Mouse (Mus musculus): ENCODE data around the gene Trank1.

Trank1 gene

DNA sequence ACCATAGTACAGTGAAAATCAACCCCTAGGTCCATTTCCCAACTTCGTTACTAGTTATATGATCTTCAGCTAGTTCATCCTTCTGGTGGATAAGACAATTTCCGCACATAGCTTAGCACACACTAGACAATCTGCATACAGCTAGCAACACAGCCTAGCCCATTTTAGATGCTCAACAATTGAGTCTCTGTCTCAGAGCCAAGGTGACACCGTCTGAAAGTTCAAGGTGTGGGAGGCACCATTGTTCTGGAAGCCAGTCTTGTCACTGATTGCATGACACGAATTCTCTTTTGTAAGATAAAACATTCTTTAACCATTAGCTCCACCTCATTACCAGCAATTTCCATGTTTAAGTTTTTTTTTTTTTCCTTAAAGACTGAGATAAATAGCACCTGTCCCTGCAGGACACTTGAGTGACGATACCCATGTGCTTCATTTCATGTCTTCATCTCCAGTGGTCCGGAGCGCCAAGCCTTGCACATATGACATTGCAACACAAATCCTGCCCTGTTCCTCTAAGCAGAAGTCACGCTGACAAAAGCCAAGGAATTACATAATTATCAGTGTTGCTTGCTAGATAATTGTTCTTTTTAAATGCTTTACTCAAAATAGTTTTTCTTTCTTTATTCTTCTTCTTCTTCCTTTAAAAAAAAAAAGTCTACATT, 117.3 kb downstream of the Trank1 start:
- no peak for DNase-seq

DNA sequence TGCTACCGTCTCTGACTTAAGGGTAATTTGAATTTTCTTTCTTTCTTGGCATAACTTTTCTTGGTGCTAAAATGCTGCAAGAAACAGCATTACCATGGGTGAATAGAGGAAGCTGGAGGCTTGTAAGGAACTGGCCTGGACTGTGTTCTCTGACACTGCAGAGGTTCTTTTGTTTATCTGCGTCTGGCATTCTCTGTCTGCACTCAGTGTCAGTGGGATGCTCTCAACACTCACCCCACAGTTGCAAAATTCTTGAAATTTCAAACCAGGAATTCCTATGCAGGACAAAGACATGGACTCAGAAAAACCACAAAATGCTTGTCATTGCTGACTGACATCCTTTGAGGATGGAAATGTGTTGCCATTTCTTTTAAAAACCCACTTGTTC, 117.8 kb downstream of the Trank1 start:
- no peak for DNase-seq

DNA sequence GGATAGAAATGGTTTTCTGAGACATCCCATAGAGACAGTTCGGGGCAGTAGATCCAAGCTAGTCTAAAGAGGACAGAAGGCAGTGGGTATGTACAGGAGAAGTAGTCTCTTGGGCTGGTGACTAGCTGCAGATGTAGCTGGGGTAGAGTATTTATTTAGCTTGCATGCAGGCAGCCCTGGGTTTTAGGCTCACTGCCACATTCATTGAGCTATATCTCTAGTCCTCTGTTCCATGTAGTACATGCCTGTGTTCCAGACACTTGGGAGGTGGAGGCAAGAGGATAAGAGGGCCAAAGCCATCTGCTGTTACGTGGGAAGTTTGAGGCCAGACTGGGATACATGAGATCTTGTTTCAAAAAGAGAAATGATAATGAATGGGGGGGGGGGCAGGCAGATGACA, 123.9 kb downstream of the Trank1 start:
- DNase-seq, result no peak

DNA sequence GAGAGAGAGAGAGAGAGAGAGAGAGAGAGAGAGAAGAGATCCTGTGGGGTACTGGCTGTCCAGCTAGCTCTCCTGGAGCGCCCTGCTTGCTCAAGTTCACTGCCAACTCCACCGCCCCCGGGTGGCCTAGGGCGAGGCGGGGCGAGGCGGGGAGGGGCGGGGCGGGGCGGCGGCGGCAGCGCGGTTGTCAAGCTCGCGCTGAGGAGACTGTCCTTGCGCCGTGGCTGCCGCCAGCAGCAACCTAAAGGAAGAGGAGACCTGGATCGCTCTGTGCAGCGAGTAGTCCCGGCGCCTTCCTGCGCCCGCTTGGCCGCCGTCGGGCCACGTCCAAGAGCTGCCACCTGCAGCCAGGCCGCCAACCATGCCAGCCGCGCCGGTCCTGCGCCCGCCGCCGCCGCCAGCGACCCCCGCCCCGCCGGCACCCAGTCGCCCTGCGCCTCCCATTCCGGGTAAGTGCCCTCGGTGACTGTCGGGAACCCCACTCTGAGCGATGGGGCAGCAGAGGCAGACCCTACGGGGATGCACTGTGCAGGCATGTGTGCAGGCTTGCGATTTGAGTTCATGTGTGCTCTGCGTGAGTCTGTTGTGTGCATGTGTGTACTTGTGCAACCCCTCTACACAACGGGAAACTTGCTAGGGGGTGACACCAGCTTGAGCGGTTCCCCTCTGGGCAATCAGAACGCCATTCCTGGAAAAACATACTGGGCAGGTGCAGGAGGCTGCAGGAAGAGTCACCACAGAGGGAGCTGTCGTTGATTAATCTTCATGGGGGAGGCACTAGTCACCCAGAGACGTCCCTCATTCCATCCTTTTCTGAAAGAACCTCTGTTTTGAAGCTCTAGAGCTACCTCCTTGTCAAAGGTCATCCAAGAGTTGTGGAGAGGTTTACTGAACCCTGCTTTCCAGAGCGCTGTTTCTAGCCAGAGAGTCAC, 127.6 kb downstream of the Trank1 start, which contains the start of gene Dclk3:
TSS of gene Dclk3 (plus strand) at position 178 of the 932 bp plus-strand sequence.
- no peak for DNase-seq

DNA sequence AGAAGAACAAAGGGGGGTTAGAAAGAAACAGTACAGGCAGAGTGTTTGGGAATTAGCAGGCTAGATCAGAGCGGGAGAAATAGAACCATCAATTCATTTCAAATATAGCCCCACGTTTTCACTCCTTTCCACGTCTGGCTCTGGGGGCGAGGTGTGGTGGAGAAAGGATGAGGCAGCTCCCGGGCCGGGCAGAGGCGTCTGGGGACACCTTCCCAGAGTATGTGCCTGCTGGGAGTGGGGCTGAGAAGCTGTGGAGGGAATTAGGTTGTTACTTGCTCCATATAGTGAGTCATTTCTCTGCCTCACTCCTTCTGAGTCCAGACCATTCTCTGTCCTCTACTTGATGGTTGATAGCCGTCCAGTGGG, 128.3 kb downstream of the Trank1 start:
- no peak for DNase-seq

DNA sequence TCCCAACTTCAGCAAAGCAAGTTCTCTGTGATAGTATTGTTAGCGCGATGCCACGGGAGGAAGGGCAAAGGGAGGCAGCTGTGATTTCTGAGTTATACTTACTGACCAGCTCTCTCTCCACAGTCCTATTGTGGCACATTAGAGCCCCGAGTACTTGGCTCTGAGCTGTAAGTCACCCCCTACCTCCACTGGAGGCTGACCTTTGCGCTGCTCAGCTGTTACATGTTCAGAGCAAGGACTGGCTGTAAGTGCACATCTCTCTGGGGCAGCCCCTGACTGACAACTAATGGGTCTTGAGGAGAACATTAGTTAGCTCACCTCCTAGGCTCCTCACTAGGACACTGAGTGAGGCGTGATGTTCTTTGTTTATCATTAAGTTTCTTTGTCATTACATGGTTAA, 128.9 kb downstream of the Trank1 start:
- no peak for DNase-seq

DNA sequence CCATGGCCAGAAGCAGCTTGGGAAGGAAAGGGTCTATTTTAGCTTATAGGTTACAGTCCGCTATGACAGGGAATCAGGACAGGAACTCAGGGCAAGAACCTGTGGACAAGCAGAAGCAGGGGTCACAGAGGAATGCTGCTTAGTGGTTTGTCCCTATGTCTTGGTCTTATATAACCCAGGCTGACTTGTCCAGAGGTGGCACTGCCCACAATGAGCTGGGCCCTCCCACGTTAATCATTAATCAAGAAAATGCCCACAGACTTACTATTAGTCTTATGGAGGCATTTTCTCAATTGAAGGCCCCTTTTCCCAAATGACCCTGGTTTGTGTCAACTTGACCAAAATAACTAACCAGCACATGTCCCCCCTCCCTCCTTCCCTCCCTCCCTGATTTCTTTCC, 129.6 kb downstream of the Trank1 start:
- no peak for DNase-seq

Measured in thymus, adult 18-20 months (tissue).